Comparison of ENCODE assay signal across 8 mouse cellular contexts in genomic region chr4:83323201-83323903, GRCm38 (mm10). TPM values are rescaled to one million over a fixed set of nuclear protein-coding genes. Genes with fewer than 3 reads are reported as not detected.
DNase-seq lines count a peak whose midpoint lies in the region; ATAC-seq lines count a peak whose summit lies in the region.

No protein-coding gene starts in this region.

- intact Hi-C loops in left cerebral cortex, postnatal 25 days (cut with DNase I): no loop called here

- peak; percentile 71 for DNase-seq in T-cell, adult 2 months (ENCODE audit: low spot score)
- peak; percentile 33 to 67 for DNase-seq in cerebellum, postnatal 4 days (ENCODE audit: low spot score in 2 of 2)
- DNase-seq in gastrocnemius, postnatal 10 days: peak; percentile 81
- peak; percentile 85 for DNase-seq in induced T-regulatory cell, adult 2 months (ENCODE audit: low read depth)
- DNase-seq in left cerebral cortex, postnatal 25 days (ENCODE audit: low spot score in 2 of 2): peak; percentile 52 to 61
- DNase-seq in right cerebral cortex, postnatal 25 days: peak; percentile 60
- DNase-seq in urinary bladder, postnatal 25 days (ENCODE audit: low spot score): peak; percentile 64

- peak; percentile 38; the same call in 1 of the 2 replicates for ATAC-seq in megakaryocyte-erythroid progenitor cell, adult 5-6 weeks (replicated peaks; ENCODE audit: low FRiP score, low TSS enrichment, poor library complexity, severe bottlenecking)

RNA-seq across cellular contexts. Expression of gene Ttc39b, which starts 0.7 kb away (rescaled TPM):
- total RNA-seq in gastrocnemius, postnatal 10 days (2021): 10 to 100 TPM in 1 of 2 experiments, 1 to 10 TPM in 1; 7.3 to 10.5 TPM
- 10 to 100 TPM; 61.7 to 66.5 TPM for total RNA-seq in left cerebral cortex, postnatal 25 days (2021)
- total RNA-seq in megakaryocyte-erythroid progenitor cell, adult 5-6 weeks (2014; fragmentation: Nextera tagmentation): 7.9 and 11.5 TPM in 2 replicates
- total RNA-seq in megakaryocyte-erythroid progenitor cell, adult 5-6 weeks (2017): 8.5 and 20.1 TPM in 2 replicates

Comparison
In these comparisons a context has a peak if more than half of its experiments do, and no peak if none do; other contexts are left out.
1. Peak in every context shown above with its lines: DNase-seq and ATAC-seq.